Mouse (Mus musculus) lung, embryonic 15.5 days (tissue): ENCODE measurements around the gene Uqcc1. TPM values are rescaled to one million over a fixed set of nuclear protein-coding genes. Genes with fewer than 3 reads are reported as not detected.

Experiments
- ATAC-seq: fragments of 200-750 bp; cut with Nextera tagmentation; 2 replicates; pipeline ENCODE4 v1.8.0; 2017; ENCODE audit warnings: moderate number of reproducible peaks, borderline replicate concordance; ENCODE audit not compliant: low FRiP score, low TSS enrichment; ENCODE audit errors: extremely low read depth
- H3K27ac ChIP-seq: fragments of 300-500 bp; sonication (generic); 2 replicates; pipeline ENCODE4 v1.5.1; 2015; ENCODE audit warnings: moderate library complexity, mild to moderate bottlenecking, inconsistent platforms
- H3K27me3 ChIP-seq: fragments of 300-500 bp; sonication (generic); 2 replicates; pipeline ENCODE4 v1.6.1; 2015; ENCODE audit warnings: inconsistent platforms
- H3K36me3 ChIP-seq: fragments of 300-500 bp; sonication (generic); 2 replicates; pipeline ENCODE4 v1.6.1; 2015; ENCODE audit warnings: inconsistent platforms
- H3K4me1 ChIP-seq: fragments of 300-500 bp; sonication (generic); 2 replicates; pipeline ENCODE4 v1.6.1; 2015; ENCODE audit warnings: inconsistent platforms
- H3K4me2 ChIP-seq: fragments of 300-500 bp; sonication (generic); 2 replicates; pipeline ENCODE4 v1.6.1; 2015; ENCODE audit warnings: inconsistent platforms, mild to moderate bottlenecking, moderate library complexity
- H3K4me3 ChIP-seq: fragments of 300-500 bp; sonication (generic); 2 replicates; pipeline ENCODE4 v1.5.1; 2015; ENCODE audit warnings: mild to moderate bottlenecking, inconsistent platforms
- H3K9ac ChIP-seq: fragments of 300-500 bp; sonication (generic); 2 replicates; pipeline ENCODE4 v1.6.1; 2015; ENCODE audit warnings: inconsistent platforms
- H3K9me3 ChIP-seq: fragments of 300-500 bp; sonication (generic); 2 replicates; pipeline ENCODE4 v1.6.1; 2016; ENCODE audit warnings: inconsistent platforms
- WGBS: fragments of 180-500 bp; shearing (Covaris S2); methylation state at CpG from one replicate; pipeline ENCODE4 v1.1.7; 2015; 5-methylcytosine and 5-hydroxymethylcytosine counted together
- polyA plus RNA-seq: library from polyadenylated mRNA; unstranded; fragments of >200 nt; fragmentation: Nextera tagmentation; extraction: Ambion mirVana; gene quantifications from 2 replicates; pipeline ENCODE4 v1.2.1, GENCODE M21; 2015

The Uqcc1 gene
- polyA plus RNA-seq, 1 experiment from 2014 or later = 65.9 TPM

DNA sequence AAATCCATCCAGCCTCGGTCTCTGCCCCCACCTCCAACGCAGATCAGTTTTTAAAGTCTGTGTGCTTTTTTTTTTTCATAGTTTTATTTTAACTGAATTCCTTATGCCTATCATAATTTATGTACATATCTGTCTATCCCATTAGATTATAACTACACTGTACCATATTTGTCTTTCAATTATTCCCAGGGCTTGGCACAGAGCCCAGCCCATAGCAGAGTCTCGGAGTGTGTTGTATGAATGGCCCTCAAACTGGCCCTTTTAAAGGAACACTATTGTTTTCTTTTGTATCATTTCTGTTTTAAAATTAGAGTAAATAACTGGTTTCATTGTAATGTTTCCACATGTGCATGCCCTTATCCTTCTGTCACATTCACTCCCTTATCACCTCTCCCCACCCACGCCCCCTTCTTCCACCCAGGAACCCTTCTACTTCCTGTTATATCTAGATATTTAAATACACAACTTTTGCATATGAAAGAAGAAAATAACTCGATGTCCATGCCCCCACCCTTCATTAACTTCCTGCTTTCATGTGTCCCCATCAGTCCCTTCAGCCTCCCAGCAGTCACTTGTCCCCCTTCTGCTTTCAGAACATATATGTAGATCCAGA lies 17.4 kb upstream of the Uqcc1 start:
- 23% methylated on average over 5 of the region's 5 CpGs for WGBS
- Histone ChIP-seq H3K36me3 (no peaks in the 10 kb centered on the region), H3K9me3 (no peaks in the 10 kb centered on the region), H3K4me1 (peaks cover 18% of the 10 kb centered on the region; the same call in 1 of the 2 replicates), H3K4me2 (no peak overlapping the region), H3K27ac (no peak overlapping the region), H3K4me3 (no peak overlapping the region), H3K9ac (no peak overlapping the region), H3K27me3 (peaks cover 15% of the 10 kb centered on the region; the same call in 1 of the 2 replicates)
- no peak for ATAC-seq

DNA sequence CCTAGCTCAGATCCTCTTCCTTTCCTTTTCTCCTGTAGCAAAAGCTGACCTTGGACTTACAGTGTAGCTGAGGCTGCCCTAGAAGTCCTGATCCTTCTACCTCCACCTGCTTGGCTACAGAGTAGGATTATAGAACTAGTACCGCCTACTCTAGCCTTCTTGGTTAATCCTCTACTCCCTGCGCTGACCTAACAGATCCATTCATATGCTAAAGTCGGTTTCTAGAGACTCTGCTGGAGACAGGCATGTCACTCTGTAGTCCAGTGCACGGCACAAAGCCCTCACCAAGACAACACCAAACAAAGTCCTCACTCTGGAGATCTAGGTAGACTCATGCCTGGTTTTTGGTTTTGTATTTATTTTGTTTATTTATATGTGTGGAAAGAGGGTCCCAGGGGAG lies 16.4 kb upstream of the Uqcc1 start:
- ATAC-seq = no peak
- H3K9ac ChIP-seq = no peak overlapping the region
- no peak overlapping the region for H3K4me2 ChIP-seq
- WGBS = 23% methylated on average over 4 of the region's 4 CpGs
- peaks cover 28% of the 10 kb centered on the region; the same call in 1 of the 2 replicates for H3K4me1 ChIP-seq
- no peak overlapping the region for H3K4me3 ChIP-seq
- peaks cover 14% of the 10 kb centered on the region; the same call in 1 of the 2 replicates for H3K27me3 ChIP-seq
- no peaks in the 10 kb centered on the region for H3K36me3 ChIP-seq
- no peaks in the 10 kb centered on the region for H3K9me3 ChIP-seq
- H3K27ac ChIP-seq = no peak overlapping the region

DNA sequence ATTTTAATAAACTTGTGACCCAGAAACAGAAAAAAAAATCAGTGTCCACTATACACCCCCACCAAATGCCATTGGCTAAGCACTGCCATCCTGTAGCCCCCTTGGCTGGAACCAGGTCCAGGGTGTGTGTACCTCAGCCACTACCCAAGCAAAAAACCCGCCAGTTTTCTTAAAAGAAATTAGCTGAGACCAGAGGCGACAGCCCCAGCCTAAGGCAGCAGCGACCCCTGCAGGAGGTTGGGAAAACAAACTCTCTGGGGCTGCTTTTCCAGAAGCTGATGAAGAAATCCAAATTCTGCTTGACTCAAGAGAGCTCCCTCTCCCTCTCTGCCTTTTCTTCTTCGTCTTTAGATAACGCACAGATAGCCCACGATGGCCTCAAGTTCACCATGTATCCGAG lies 16.0 kb upstream of the Uqcc1 start:
- no peak for ATAC-seq
- Histone ChIP-seq H3K27me3 (peaks cover 14% of the 10 kb centered on the region; the same call in 1 of the 2 replicates), H3K9ac (no peak overlapping the region), H3K27ac (no peak overlapping the region), H3K4me3 (no peak overlapping the region), H3K4me2 (no peak overlapping the region), H3K9me3 (no peaks in the 10 kb centered on the region), H3K36me3 (no peaks in the 10 kb centered on the region), H3K4me1 (peaks cover 30% of the 10 kb centered on the region; the same call in 1 of the 2 replicates)
- 6% methylated on average over 7 of the region's 7 CpGs for WGBS

DNA sequence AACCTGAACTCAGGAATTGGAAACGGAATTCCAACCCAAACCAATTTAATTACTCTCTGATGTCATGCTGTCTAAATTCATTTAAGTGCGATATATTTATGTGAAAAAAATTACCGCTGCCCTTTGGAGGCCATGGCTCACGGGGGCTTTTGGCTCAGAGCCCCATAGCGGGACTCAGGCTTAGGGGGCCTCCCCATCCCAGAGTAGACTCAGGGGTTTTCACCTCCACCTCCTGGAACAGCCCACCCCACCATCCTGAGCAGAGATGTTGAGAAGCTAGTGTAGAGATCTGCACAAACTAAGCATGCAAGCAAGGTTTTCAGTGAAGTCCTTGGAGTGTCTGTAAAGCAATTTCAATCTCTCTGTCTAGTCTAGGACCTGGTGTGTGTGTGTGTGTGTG lies 15.5 kb upstream of the Uqcc1 start:
- WGBS = 48% methylated on average over 5 of the region's 5 CpGs
- H3K27ac ChIP-seq = no peak overlapping the region

DNA sequence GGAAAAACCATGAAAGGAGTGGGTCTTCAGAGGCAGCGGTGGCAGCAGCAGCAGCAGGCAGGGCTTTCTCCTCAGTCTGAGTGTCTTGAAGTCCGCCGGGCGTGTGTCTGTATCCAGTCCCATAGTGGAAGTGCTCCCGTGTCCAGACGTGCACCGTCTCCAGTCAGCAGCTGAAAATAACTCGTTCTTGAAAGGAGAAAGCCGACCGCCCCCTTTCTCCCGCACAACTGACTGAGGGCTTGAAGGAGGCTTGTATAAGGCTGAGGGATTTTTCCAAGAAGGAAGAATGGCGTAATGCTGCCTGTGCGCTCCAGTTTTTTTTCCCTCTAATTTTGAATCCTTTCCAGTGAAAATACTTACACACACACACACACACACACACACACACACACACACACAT lies 15.0 kb upstream of the Uqcc1 start, which contains the start of gene Gdf5:
Gene Gdf5 (minus strand): TSS at position 244 of the 400 bp plus-strand sequence.
- peaks cover 30% of the 10 kb centered on the region; the same call in 1 of the 2 replicates for H3K4me1 ChIP-seq
- H3K4me2 ChIP-seq = no peak within 1 kb of the TSS
- no peak within 1 kb of the TSS for H3K4me3 ChIP-seq
- no peak within 1 kb of the TSS for H3K27ac ChIP-seq
- H3K36me3 ChIP-seq = no peaks in the 10 kb centered on the region
- ATAC-seq = no peak
- H3K9me3 ChIP-seq = no peaks in the 10 kb centered on the region
- 31% methylated on average over 13 of the region's 13 CpGs for WGBS
- H3K27me3 ChIP-seq = peaks cover 14% of the 10 kb centered on the region; the same call in 1 of the 2 replicates
- H3K9ac ChIP-seq = no peak within 1 kb of the TSS

More for the DNA sequence above, 15.5 kb upstream of the Uqcc1 start:
- H3K27me3 ChIP-seq = peaks cover 14% of the 10 kb centered on the region; the same call in 1 of the 2 replicates
- H3K4me2 ChIP-seq = no peak overlapping the region
- H3K4me3 ChIP-seq = no peak overlapping the region
- H3K4me1 ChIP-seq = peaks cover 30% of the 10 kb centered on the region; the same call in 1 of the 2 replicates
- no peak overlapping the region for H3K9ac ChIP-seq
- H3K36me3 ChIP-seq = no peaks in the 10 kb centered on the region
- H3K9me3 ChIP-seq = no peaks in the 10 kb centered on the region
- ATAC-seq = no peak

DNA sequence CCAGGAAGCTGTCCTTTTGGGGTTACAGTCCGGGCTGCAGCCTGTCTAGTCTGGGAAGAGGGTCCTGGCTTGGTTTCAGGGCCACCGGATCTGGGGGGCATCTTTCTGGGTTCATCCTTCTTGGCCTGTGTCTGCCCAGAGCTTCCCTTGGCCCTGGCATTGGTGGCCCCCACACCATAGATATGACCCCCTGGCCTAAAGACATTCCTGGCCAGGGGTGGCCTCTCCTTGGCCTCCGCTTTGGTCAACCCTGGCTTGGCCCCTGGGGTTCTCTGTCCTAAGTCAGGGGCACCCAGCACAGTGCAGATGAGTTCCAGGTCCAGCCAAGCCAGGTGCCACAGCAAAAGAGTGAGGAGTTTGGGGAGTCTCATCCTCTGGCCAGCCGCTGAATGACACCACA lies 14.6 kb upstream of the Uqcc1 start:
- no peak overlapping the region for H3K4me2 ChIP-seq
- no peaks in the 10 kb centered on the region for H3K9me3 ChIP-seq
- peaks cover 30% of the 10 kb centered on the region; the same call in 1 of the 2 replicates for H3K4me1 ChIP-seq
- no peak overlapping the region for H3K27ac ChIP-seq
- ATAC-seq = no peak
- H3K9ac ChIP-seq = no peak overlapping the region
- H3K4me3 ChIP-seq = no peak overlapping the region
- WGBS = 72% methylated on average over 4 of the region's 4 CpGs
- H3K36me3 ChIP-seq = no peaks in the 10 kb centered on the region
- peaks cover 9% of the 10 kb centered on the region; the same call in 1 of the 2 replicates for H3K27me3 ChIP-seq

DNA sequence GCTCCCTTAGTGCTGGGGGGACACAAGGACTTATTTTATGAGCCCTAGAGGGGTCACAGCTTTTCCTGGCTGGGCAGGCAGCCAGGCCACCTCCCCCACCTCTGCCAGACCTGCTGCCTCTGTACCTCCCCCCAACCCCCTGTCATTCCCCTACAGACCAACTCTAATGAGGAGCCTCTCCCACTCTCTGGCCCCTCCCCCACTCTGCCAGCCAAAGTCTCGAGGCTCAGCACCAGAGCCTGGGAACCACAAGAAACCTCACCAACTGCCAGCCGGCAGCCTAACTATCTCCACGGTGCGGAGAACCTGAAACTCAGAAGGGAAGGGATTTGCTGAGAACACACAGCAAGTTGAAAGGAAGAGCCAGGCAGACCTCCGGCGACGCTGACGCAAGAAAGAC lies 13.4 kb upstream of the Uqcc1 start:
- no peak overlapping the region for H3K4me3 ChIP-seq
- ATAC-seq = no peak
- H3K27me3 ChIP-seq = 0 out of 2 replicates have a peak, but pooled peaks cover 4% of the 10 kb centered on the region
- 6% methylated on average over 8 of the region's 8 CpGs for whole genome bisulfite sequencing
- H3K4me2 ChIP-seq = 0 out of 2 replicates have a peak overlapping the region, but pooled peaks have one; percentile 12
- no peaks in the 10 kb centered on the region for H3K36me3 ChIP-seq
- H3K9me3 ChIP-seq = no peaks in the 10 kb centered on the region
- no peak overlapping the region for H3K27ac ChIP-seq
- H3K4me1 ChIP-seq = peaks cover 30% of the 10 kb centered on the region; the same call in 1 of the 2 replicates
- H3K9ac ChIP-seq = no peak overlapping the region

DNA sequence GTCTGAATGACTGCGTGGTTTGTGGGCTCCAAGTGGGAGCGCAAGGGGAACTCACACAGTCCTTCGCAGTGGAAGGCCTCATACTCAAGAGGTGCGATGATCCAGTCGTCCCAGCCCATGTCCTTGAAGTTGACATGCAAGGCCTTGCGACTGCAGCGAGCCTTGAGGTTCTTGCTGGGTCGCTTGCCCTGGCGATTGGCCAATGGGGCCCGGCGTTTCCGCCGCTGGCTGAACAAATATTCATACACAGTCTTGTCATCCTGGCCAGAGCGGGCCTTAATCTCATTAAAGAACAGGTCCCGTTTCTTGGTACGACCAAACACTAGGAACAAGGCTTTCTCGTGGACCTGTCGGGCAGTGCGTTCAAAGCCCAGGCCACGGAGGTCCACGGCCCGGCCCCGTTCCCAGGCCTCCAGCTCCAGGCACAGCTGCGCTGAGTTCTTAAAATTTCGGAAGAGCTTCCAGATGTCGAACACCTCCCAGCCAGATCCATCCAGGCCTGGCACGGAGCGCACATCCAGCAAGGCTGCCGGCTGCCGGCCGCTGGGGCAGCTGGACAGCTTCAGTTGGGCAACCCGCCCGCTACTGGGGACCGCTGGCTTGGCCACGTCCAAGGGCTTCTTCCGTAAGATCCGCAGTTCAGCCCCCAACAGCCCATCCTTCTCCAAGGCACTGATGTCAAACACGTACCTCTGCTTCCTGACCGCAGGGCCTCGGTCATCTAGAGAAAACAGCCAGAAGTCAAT lies 11.8 kb upstream of the Uqcc1 start:
- Histone ChIP-seq H3K4me3 (no peak overlapping the region), H3K4me2 (peak overlapping the region; percentile 1; the same call in 1 of the 2 replicates), H3K27me3 (0 out of 2 replicates have a peak, but pooled peaks cover 4% of the 10 kb centered on the region), H3K27ac (no peak overlapping the region), H3K9me3 (no peaks in the 10 kb centered on the region), H3K36me3 (no peaks in the 10 kb centered on the region), H3K9ac (no peak overlapping the region), H3K4me1 (peaks cover 23% of the 10 kb centered on the region; the same call in 1 of the 2 replicates)
- peak; percentile 68; the same call in 1 of the 2 replicates for ATAC-seq
- 47% methylated on average over 40 of the region's 40 CpGs for WGBS

DNA sequence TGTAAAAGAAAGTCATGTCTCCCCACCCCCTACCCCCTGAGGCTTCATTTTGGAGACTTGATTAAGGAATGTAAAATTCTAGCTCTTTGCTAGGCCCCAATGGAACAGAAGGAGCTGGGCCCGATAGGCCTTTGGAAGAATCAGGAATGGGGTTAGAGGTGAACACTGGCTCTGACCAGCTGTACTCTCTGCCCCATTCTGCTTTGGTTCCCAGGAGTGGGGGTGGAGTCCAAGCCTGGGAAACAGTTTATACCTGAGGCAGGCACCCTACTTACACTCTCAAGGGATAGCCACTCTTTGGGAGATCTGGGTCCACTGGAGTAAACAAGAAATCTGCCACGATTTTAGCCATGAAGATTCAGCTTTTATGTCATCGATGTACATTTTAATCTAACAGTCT lies 10.6 kb upstream of the Uqcc1 start, which contains the start of gene Gm15557:
Gene Gm15557 (plus strand): TSS at position 48 of the 400 bp plus-strand sequence.
- 93% methylated on average over 3 of the region's 3 CpGs for WGBS

DNA sequence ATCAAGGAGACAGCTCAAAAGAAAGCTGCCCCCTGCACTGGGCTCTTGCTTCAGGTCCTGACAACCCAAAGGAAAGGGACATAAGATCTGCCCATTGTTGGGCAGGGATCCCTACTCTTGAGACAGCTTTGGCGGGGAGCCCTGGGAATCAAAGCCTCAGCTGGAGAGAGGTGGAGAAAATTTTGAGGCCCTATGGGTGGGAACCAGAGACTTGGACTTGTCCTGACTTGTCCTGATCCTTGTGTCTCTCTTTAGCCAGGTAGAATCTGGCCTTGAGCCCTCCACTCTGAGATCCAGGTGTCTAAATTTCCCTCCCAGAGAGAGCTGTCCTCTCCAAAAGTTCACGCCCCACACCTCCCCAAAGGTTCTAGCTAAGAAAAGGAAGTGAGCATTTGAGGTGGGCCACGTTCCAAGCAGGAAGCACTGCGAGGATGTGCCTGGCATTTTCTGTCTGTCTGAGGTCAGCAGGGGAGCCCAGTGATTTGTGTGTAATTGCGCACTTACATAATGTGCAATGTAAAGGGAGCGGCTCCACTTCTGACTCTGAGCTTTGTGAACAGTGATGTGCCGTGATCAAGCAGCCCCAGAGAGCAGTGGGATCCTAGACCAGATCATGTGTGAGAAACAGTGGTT lies 9.9 kb upstream of the Uqcc1 start:
- Histone ChIP-seq H3K4me2 (no peak overlapping the region), H3K9me3 (no peaks in the 10 kb centered on the region), H3K4me3 (no peak overlapping the region), H3K36me3 (no peaks in the 10 kb centered on the region), H3K27ac (no peak overlapping the region), H3K4me1 (peaks cover 21% of the 10 kb centered on the region; the same call in 1 of the 2 replicates), H3K9ac (no peak overlapping the region), H3K27me3 (0 out of 2 replicates have a peak, but pooled peaks cover 4% of the 10 kb centered on the region)
- ATAC-seq = no peak
- 66% methylated on average over 7 of the region's 7 CpGs for WGBS

More for the DNA sequence above, 10.6 kb upstream of the Uqcc1 start, which contains the start of gene Gm15557:
- H3K4me3 ChIP-seq = no peak within 1 kb of the TSS
- H3K27me3 ChIP-seq = 0 out of 2 replicates have a peak, but pooled peaks cover 4% of the 10 kb centered on the region
- H3K4me2 ChIP-seq = no peak within 1 kb of the TSS; the same call in 1 of the 2 replicates
- no peaks in the 10 kb centered on the region for H3K36me3 ChIP-seq
- peaks cover 23% of the 10 kb centered on the region; the same call in 1 of the 2 replicates for H3K4me1 ChIP-seq
- no peak within 1 kb of the TSS for H3K27ac ChIP-seq
- ATAC-seq = no peak
- H3K9ac ChIP-seq = no peak within 1 kb of the TSS
- H3K9me3 ChIP-seq = no peaks in the 10 kb centered on the region

DNA sequence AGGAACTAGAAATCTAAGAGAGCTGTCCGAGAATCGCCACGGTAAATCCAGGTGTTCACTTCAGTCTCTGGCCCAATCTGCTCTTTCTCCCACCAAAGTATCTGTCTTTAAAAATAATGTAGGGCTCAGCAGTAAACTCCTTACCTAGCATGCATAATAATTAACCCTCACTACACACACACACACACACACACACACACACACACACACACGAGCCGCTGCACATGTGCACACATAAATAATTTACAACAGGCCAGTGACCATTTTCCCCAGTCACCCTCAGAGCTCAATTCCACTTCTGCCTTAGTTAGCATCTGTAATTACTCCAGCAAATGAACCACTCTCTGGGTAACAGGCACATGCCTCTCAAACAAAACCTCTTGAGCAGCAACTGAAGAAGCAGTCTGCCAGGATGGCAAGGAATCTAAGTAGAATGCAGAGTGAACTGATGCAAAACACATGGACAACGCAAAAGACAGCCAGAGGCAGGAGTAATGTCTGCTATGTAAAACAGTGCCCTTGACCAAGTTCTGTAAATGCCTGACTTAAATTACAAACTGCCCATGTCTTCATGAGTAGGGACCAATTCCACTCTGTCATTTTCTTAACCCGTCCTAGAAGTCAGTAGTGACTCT lies 1.3 kb downstream of the Uqcc1 start:
- H3K27ac ChIP-seq = no peak overlapping the region
- H3K36me3 ChIP-seq = 0 out of 2 replicates have a peak, but pooled peaks cover 4% of the 10 kb centered on the region
- H3K9me3 ChIP-seq = no peaks in the 10 kb centered on the region
- H3K9ac ChIP-seq = no peak overlapping the region
- H3K4me1 ChIP-seq = 0 out of 2 replicates have a peak, but pooled peaks cover 14% of the 10 kb centered on the region
- 70% methylated on average over 7 of the region's 7 CpGs for WGBS
- H3K27me3 ChIP-seq = no peaks in the 10 kb centered on the region
- H3K4me2 ChIP-seq = peak overlapping the region; percentile 66
- H3K4me3 ChIP-seq = peak overlapping the region; percentile 68
- ATAC-seq = no peak
